Mouse (Mus musculus): ENCODE results near the gene Olfr446. TPM values are rescaled to one million over a fixed set of nuclear protein-coding genes. Genes with fewer than 3 reads are reported as not detected.

Gene Olfr446
- not detected in 2 replicates for total RNA-seq (2015; ENCODE audit: low replicate concordance)
- not detected in 2 replicates for total RNA-seq (2017; ENCODE audit: low replicate concordance)

DNA sequence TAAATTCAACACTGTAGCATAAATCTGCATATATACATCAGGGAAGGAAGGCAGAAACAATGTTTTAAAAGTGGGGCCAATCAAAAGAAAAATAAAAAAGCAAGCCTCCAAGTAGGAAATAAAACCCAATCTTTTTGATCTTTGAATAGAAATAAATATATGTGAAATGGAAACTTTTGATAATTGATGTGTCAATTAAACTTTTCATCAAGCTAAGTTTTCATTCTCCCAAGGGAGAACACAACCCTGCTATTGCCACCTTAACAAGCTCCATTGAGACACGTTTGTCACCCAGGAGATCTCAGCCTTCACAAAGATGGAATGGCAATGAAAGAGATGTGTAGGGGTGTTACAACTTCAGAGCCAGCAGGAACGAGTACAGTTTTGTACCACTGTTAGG, at the start of gene Olfr446:
TSS of gene Olfr446 (plus strand) at position 301 of the 400 bp plus-strand sequence.
- no peak for ATAC-seq (replicated peaks; ENCODE audit: low FRiP score, poor library complexity, severe bottlenecking)

- ATAC-seq (replicated peaks; ENCODE audit: low FRiP score, poor library complexity, severe bottlenecking): no peak
These were observed 44.9 kb upstream of the Olfr446 start for GRCm38 (mm10) chr6:42876323-42876722.

DNA sequence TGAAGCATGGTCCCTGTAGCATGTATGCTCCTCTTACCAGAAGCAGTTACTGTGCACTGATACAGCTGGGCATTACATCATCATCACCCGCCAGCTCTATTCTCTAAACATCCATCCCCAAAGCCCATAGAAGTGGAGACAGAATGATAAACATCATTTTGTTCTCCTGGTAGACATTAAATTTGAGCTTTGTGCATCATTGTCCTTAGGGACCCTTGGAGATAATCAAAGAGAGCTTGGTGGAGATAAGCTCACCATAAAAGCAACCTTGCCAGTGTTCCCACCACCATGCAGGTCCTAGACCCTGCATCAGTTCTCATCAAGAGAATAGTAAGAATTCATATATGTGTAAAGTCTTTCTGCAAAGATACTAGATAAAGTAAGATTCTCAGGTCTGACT, 31.0 kb upstream of the Olfr446 start, which contains the start of gene Olfr448:
TSS of gene Olfr448 (plus strand) at position 301 of the 400 bp plus-strand sequence.
- no peak for ATAC-seq (replicated peaks; ENCODE audit: low FRiP score, poor library complexity, severe bottlenecking)

GRCm38 (mm10) chr6:42900345-42900744, 20.8 kb upstream of the Olfr446 start:
- no peak for ATAC-seq (replicated peaks; ENCODE audit: low FRiP score, poor library complexity, severe bottlenecking)

- no peak for ATAC-seq (replicated peaks; ENCODE audit: low FRiP score, poor library complexity, severe bottlenecking)
These were observed 12.6 kb upstream of the Olfr446 start, which contains the start of gene Olfr447 for GRCm38 (mm10) chr6:42908578-42908977. Gene Olfr447, plus strand, starts transcription at chr6:42908878.

DNA sequence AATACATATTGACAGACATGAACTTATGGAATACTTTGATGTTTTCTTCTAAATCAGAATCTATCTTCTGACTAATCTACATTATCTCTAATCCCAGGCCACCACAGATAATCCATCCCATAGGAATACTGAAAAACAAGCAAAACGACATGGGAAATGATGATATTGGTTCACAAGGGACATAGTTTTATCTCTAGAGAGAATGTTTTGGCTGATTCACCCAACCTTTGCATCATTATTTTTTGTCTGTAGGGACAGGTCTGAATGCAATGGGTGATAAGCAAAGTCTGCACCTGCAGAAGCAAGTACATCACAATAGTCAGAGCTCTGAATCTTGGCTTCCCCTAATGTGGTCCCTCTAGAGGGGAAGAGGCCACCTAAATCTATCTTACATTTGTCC, 27.6 kb downstream of the Olfr446 start, which contains the start of gene Olfr444:
TSS of gene Olfr444 (plus strand) at position 301 of the 400 bp plus-strand sequence.
- no peak for ATAC-seq (replicated peaks; ENCODE audit: low FRiP score, poor library complexity, severe bottlenecking)

- ATAC-seq (replicated peaks; ENCODE audit: low FRiP score, poor library complexity, severe bottlenecking): no peak
These were observed 59.2 kb downstream of the Olfr446 start for GRCm38 (mm10) chr6:42980377-42980776.

Other genes with a start within 250 kb of the Olfr446 start
- gene Tcaf1, start 211.3 kb upstream of the Olfr446 start, total RNA-seq (2015; ENCODE audit: low replicate concordance): not detected in 2 replicates
- gene Tcaf1, start 211.3 kb upstream of the Olfr446 start, total RNA-seq (2017; ENCODE audit: low replicate concordance): not detected in 2 replicates
- not detected in 2 replicates for gene Olfr453, start 182.0 kb upstream of the Olfr446 start, total RNA-seq (2015; ENCODE audit: low replicate concordance)
- not detected in 2 replicates for gene Olfr453, start 182.0 kb upstream of the Olfr446 start, total RNA-seq (2017; ENCODE audit: low replicate concordance)
- gene Olfr38, start 165.0 kb upstream of the Olfr446 start, total RNA-seq (2015; ENCODE audit: low replicate concordance): not detected in 2 replicates
- gene Olfr38, start 165.0 kb upstream of the Olfr446 start, total RNA-seq (2017; ENCODE audit: low replicate concordance): not detected in 2 replicates
- not detected in 2 replicates for gene Olfr452, start 136.3 kb upstream of the Olfr446 start, total RNA-seq (2015; ENCODE audit: low replicate concordance)
- gene Olfr452, start 136.3 kb upstream of the Olfr446 start, total RNA-seq (2017; ENCODE audit: low replicate concordance): not detected in 2 replicates
- gene Olfr450, start 109.4 kb upstream of the Olfr446 start, total RNA-seq (2015; ENCODE audit: low replicate concordance): not detected in 2 replicates
- gene Olfr450, start 109.4 kb upstream of the Olfr446 start, total RNA-seq (2017; ENCODE audit: low replicate concordance): not detected in 2 replicates
- gene Olfr449, start 87.0 kb upstream of the Olfr446 start, total RNA-seq (2015; ENCODE audit: low replicate concordance): not detected in 2 replicates
- not detected in 2 replicates for gene Olfr449, start 87.0 kb upstream of the Olfr446 start, total RNA-seq (2017; ENCODE audit: low replicate concordance)
- gene Olfr448, start 30.9 kb upstream of the Olfr446 start, total RNA-seq (2015; ENCODE audit: low replicate concordance): 0.58 TPM in 1 of 2 replicates, not detected in the other
- not detected in 2 replicates for gene Olfr448, start 30.9 kb upstream of the Olfr446 start, total RNA-seq (2017; ENCODE audit: low replicate concordance)
- not detected in 2 replicates for gene Olfr447, start 12.5 kb upstream of the Olfr446 start, total RNA-seq (2015; ENCODE audit: low replicate concordance)
- gene Olfr447, start 12.5 kb upstream of the Olfr446 start, total RNA-seq (2017; ENCODE audit: low replicate concordance): not detected in 2 replicates
- not detected in 2 replicates for gene Olfr444, start 27.7 kb downstream of the Olfr446 start, total RNA-seq (2015; ENCODE audit: low replicate concordance)
- not detected in 2 replicates for gene Olfr444, start 27.7 kb downstream of the Olfr446 start, total RNA-seq (2017; ENCODE audit: low replicate concordance)
- not detected in 2 replicates for gene Olfr441, start 185.0 kb downstream of the Olfr446 start, total RNA-seq (2015; ENCODE audit: low replicate concordance)
- not detected in 2 replicates for gene Olfr441, start 185.0 kb downstream of the Olfr446 start, total RNA-seq (2017; ENCODE audit: low replicate concordance)
- not detected in 2 replicates for gene Olfr237-ps1, start 225.2 kb downstream of the Olfr446 start, total RNA-seq (2015; ENCODE audit: low replicate concordance)
- 0.17 TPM in 1 of 2 replicates, not detected in the other for gene Olfr237-ps1, start 225.2 kb downstream of the Olfr446 start, total RNA-seq (2017; ENCODE audit: low replicate concordance)
- gene Olfr437, start 241.9 kb downstream of the Olfr446 start, total RNA-seq (2015; ENCODE audit: low replicate concordance): not detected in 2 replicates
- not detected in 2 replicates for gene Olfr437, start 241.9 kb downstream of the Olfr446 start, total RNA-seq (2017; ENCODE audit: low replicate concordance)